Mouse (Mus musculus): ENCODE data around the gene 2010109A12Rik.

DNA sequence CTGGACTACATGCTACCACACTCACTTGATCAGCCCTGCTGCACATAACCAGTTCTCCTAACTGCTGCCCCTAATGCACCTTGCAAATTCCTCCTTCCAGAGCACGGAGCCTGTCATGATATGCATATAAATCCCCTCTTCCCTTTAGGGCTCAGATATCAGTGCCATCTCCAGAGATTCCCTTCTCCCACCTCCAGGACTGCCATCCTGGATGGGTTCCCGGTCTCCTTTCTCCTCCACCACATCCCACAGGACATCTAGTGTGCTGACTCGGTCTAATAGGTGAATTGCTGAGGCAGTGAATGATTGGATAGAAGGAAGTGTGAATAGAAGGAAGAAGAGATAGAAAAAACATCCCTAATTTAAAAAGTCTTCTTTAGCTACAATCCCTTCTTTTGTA is 25.4 kb downstream of the 2010109A12Rik start:
- TF ChIP-seq CTCF (conservative IDR thresholded peaks at IDR 0.05; ENCODE audit: insufficient read depth, insufficient read length, low read depth, low read length) (no peak), POLR2A (IDR thresholded peaks at IDR 0.05; ENCODE audit: low read depth, low read length) (no peak)

All from kidney, adult 2 months (tissue).